Mouse (Mus musculus) MEL-GATA-1-ER (cell line): ENCODE data around the gene Dctn2.

Experiments
- DNase-seq: peaks from one replicate; pipeline ENCODE4 v3.0.0-alpha.2; 2012; ENCODE audit warnings: low read depth; ENCODE audit errors: extremely low read depth

Gene Dctn2

DNA sequence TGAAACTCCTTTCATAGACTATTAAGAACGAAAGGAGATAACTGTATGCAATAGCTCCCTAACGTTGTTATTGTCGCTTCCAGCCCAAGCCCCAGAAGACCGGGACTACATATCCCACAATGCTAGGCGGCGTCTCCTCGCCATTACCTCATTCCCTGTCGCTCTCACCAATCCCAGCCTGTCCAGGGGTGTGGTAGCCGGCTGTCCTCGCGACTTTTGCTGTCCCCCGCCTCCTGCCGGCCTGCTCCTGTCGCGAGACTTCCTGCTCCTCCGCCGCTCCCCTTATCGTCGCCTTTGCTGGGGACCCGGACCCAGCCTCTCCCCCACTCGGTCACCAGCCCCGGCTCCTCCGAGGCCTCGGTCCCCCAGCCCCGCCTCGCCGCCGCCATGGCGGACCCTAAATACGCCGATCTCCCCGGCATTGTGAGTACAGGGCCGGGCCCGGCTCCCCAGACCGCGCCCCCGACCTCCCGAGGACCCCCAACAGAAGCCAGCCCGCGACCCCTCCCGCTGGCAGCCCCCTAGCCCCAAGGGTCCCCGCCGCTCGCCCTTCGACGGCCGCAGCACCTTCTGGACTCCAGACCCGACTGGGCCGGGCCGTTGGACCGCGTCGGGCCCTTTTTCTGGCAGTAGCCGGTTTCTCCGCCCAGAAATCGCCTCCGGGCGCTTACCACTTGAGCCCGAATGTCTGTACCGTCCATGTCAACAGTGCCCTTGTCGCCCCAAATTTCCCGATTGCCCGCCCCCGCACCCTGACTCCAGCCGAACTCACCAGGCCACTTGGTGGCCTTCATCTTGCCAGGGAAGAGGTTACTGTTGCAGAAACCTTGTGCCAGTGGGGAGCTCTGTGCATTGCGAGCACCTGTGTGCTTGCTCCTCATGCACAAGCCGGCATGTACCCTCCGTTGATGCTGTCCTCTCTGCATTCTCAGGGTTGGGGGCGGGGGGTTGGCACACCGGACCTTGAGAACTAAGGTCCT, at the start of gene Dctn2:
Gene Dctn2, plus strand, starts transcription at position 257 of the 980 bp plus-strand sequence.
- peak; percentile 95 for DNase-seq

- DNase-seq, result no peak
These were observed 49.7 kb upstream of the Dctn2 start for GRCm38 (mm10) chr10:127216456-127216855.

- DNase-seq, result no peak
These were observed 49.0 kb upstream of the Dctn2 start for GRCm38 (mm10) chr10:127217177-127217576.

GRCm38 (mm10) chr10:127218339-127218738, 47.8 kb upstream of the Dctn2 start:
- DNase-seq, result no peak

GRCm38 (mm10) chr10:127225213-127225612, 41.0 kb upstream of the Dctn2 start:
- no peak for DNase-seq

DNA sequence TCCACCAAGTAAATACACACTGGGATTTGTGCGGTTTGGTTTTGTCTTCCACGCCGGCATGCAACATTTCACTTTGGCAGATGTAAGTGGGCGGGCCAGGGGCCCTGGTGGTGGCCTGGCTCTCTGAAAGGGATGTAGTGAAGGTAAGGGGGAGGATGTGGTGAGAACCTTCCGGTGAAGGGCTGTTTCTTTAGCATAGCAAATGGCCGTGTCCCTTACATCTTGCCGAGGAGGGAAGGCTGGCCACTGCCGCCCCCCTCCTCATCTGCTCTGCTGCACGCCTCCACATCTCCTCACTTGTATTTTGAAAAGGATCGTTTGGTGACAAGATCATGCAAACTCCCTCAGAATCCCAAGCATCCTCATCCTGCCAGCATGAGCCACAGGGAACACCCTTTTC, 40.4 kb upstream of the Dctn2 start:
- no peak for DNase-seq

DNA sequence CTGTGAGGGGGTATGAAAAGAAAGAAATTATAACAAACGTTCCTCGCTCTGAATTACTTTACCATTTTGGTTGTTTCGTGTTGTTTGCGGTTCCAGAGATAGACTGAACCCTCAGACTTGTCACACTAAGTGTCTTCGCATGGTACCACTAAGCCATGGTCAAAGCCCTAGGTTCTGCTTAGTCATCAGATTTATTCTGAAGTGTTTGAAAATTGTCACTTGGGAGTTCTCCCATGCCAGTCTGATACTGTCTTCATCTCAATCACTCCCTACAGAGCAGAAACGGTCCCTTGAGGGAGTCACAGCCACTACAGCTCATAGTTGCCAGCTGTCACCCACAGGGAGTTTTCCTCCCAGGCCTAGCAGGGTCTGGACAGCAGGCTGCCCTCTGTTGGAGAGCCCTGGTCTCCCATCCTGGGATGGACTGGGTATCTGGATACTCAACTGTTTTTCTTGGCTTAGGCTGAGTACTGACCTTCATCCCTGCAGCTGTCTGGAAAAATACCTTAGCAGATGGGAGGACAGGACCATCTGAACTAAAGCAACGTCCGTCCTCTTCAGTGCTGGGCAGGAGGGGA, 39.8 kb upstream of the Dctn2 start:
- no peak for DNase-seq

- no peak for DNase-seq
These were observed 39.0 kb upstream of the Dctn2 start for GRCm38 (mm10) chr10:127227163-127227562.

GRCm38 (mm10) chr10:127228897-127229296, 37.3 kb upstream of the Dctn2 start:
- DNase-seq, result peak; percentile 52

GRCm38 (mm10) chr10:127230693-127231092, 35.5 kb upstream of the Dctn2 start:
- DNase-seq, result no peak

- DNase-seq, result no peak
These were observed 34.4 kb upstream of the Dctn2 start for GRCm38 (mm10) chr10:127231741-127232140.

GRCm38 (mm10) chr10:127233141-127233540, 33.0 kb upstream of the Dctn2 start:
- DNase-seq, result no peak

DNA sequence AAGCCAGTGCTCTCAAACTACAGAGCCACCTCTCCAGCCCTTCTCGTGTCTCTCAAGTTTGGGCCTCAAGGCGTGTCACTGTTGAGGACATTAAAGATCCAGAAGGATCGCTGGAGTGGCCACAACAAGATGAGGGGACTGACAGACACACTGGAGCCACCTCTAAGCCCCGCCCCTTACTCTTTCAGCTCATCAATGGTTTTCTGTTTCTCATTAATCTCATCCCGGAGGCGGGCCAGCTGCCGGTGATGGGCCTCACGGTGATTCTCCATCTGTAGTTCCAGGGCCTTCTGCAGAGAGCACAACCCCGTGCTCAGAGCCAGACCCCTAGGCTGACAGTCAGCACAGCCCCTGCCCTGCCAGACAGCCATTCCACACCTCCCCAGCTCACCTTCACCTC, 29.6 kb upstream of the Dctn2 start:
- no peak for DNase-seq

DNA sequence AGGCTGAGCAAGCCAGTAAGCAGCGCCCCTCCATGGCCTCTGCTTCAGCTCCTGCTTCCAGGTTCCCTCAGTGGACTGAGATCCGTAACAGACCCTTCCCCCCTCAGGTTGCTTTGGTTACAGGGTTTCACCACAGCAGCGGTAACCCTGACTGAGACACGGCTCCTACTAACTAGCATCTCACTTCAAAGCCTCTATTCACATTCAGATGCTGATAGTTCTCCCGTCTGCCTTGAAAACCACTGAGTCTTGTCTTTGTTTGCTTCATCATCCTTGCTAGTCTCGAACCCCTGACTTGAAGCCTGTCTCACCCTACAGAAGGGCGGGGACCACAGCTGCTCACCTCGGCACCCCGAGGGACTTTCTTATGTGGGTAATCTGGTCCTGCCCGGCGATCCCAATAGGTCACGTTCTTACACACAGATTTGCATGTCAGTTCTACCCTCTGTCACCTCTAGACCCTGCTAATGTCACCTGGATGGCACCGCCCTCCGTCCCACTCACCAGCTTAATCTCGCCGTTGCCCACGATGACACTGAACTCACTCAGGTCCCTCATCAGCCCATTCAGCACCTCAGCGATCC, 27.8 kb upstream of the Dctn2 start:
- DNase-seq, result no peak

- DNase-seq, result no peak
These were observed 15.4 kb upstream of the Dctn2 start for GRCm38 (mm10) chr10:127250810-127251209.

GRCm38 (mm10) chr10:127255625-127256345, 10.4 kb upstream of the Dctn2 start:
- DNase-seq, result no peak

DNA sequence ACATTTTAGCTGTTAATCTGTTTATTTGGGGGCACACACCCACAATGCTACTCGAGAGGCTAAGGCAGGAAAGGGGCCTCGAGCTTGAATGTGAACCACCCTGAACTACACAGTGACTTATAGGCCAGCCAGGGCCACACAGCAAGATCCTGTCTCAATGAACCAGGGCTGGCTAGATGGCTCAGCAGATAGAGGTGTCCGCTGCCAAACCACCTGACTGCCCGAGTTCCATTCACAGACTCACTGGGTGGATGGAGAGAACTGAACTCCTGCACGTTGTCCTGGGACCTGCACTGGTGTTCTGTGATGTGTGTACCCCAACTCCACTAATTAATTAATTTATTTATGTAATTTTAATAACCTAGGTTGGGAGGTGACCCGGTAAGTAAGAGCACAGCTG, 8.4 kb upstream of the Dctn2 start:
- DNase-seq, result no peak

- no peak for DNase-seq
These were observed 7.7 kb upstream of the Dctn2 start for GRCm38 (mm10) chr10:127258489-127258888.

- DNase-seq, result peak; percentile 47
These were observed 4.2 kb upstream of the Dctn2 start for GRCm38 (mm10) chr10:127261706-127262547.

- no peak for DNase-seq
These were observed 3.4 kb upstream of the Dctn2 start, which contains the start of gene Kif5a for GRCm38 (mm10) chr10:127262548-127263398. Kif5a (minus strand) TSS chr10:127263348.
